Mouse (Mus musculus) CD4-positive, CD25-positive, alpha-beta regulatory T cell, adult 4 months (primary cell): Measurements from ENCODE around the gene Mnd1. TPM values are rescaled to one million over a fixed set of nuclear protein-coding genes. Genes with fewer than 3 reads are reported as not detected.

Experiments
- ATAC-seq: one replicate; pipeline ENCODE4 v1.8.0; 2017
- polyA plus RNA-seq, 2 experiments: library from polyadenylated mRNA; unstranded; fragments of 100-300 nt; shearing (Covaris generic); gene quantifications; one replicate each; pipeline ENCODE4 v1.2.1; 2017

Mnd1 gene
- 1 to 10 TPM in 1 of 2 experiments, not detected in 1; 2.9 TPM for polyA plus RNA-seq

DNA sequence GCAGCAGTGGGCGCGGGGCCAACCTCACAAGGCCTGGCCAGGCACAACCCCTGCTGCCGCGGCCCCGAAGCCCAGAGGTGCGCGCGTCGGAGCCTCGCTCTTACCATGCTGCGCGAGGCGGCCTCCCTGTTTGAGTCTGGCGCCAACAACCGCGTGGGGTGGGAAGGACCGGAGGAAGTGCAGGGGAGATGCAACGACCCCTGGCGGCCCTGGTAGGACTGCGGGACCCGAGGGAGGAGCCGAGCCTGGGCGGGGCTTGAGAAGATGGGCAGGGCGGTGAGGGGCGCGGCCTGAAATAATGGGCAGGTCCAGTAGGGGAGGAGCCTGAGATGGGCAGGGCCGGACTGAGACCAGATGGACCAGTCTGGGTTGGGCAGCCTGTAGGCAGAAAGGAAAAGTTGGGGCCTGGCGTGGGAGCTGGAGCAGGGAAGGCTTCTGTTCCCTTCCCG, at the start of gene Mnd1:
TSS of gene Mnd1 (minus strand) at position 229 of the 449 bp plus-strand sequence.
- peak; percentile 99 for ATAC-seq

GRCm38 (mm10) chr3:84204640-84205039, 49.1 kb upstream of the Mnd1 start:
- ATAC-seq, result no peak

- no peak for ATAC-seq
Measured at GRCm38 (mm10) chr3:84200559-84201420, 45.2 kb upstream of the Mnd1 start.

DNA sequence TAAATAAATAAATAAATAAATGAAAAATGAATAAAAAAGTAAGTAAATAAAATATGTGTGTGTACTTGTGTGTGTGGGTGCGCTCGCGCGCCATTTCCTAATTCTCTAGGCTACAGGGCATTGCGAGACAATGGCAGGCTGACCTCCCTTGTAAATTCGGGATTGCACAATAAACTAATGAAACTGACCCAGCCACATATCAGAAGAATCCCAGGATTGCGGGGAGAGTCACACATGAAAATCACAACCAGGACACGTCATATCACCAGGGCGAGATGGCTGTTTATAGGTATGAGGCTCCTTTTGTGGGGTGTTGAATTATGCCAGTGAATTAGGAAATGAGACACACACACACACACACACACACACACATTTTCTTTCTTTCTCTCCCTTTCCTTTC, 43.9 kb upstream of the Mnd1 start:
- no peak for ATAC-seq

DNA sequence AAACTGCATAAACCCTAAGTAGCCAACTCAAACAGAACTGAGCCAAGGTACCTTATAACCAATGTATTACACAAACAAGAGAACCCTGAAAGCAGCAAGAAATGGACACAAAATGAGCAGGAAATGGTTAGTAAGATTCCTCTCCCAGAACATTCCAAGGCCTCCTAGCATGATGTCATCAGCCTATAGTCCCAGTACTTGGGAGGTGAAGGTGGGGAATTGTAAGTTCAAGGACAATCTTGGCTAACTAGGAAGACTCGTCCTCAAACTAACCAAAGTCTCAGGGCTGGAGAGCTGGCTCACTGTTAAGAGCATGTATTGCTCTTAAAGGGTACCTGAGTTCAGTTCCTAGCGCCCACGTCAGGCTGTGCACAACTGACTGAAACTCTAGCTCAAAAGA, 42.6 kb upstream of the Mnd1 start:
- ATAC-seq, result no peak

DNA sequence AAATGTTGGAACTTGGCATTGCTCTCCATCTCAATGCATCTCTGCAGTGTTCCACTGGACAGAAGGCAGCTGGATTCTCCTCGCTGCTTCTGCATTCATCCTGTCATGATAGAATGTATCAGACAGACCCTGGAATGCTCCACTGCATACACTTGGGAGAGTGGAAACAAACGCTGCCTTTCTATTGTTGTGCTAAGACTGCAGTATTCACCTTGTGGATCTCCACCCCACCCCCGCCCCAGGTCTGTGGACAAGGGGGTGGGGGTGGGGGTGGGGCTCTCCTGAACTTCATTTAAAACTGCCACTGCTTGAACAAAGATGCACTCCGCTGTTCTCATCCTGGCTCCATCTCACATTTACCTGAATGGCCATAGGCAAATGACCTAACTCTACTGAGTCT, 38.3 kb upstream of the Mnd1 start:
- ATAC-seq, result no peak

- no peak for ATAC-seq
Measured at GRCm38 (mm10) chr3:84191141-84191881, 35.7 kb upstream of the Mnd1 start.

- ATAC-seq, result no peak
Measured at GRCm38 (mm10) chr3:84190513-84191061, 35.0 kb upstream of the Mnd1 start.

GRCm38 (mm10) chr3:84189629-84190173, 34.1 kb upstream of the Mnd1 start:
- no peak for ATAC-seq

DNA sequence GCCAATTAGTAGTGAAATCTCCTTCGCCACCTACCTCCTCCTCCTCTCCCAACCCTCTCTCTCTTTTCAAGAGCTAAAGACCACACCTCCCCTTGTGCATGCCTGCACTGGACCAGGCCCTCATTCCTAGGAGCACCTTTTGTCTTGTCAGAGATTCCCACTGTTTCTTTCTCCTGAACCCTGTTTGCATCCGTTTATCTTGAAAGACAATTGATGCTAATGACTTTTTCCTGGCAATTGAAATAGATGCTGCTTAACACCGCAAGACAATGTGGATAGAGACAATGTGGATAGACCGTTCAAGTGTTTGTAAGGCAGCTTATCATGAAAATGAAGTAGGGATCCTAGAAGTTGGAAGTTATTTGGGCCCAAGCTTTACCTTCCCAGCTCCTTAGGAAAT, 26.1 kb upstream of the Mnd1 start:
- ATAC-seq, result no peak

DNA sequence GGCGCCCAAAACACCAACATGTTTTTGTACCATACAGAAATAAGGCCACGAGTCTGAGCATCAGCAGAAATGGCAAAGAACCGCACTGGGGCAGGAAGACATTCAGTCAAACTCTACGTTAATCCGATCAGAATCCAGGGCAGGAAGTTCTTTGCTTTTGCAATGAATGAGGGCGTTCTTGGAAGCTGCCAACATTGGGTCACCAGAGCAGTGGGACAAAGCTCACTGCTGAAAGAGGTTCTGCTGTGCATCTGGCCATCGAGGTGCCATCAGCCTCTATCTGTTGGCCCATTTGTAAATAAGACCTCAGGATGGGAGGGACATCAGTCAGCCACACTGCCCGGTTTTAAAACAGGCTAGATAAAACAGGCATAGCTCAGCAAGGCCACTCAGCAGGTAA, 25.5 kb upstream of the Mnd1 start:
- no peak for ATAC-seq

DNA sequence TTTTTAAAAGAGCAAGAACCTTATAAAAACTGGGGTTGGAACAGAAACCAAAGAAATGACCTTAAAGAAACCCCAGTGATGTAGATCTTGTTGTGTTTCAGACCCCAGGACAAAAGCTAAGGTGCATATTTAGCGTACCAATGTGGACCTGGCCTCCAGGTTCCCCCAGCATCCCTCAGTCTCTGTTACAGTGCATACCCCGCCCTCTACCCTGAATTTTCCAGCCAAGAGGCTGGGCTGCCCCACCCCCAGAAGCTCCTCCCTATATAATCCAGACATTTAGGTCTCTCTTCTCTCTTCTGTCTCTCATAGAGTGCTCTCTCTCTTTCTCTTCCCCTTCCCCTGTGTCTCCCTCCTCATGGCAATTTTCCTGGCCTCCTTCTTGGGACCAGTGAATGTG, 24.7 kb upstream of the Mnd1 start:
- ATAC-seq, result no peak

- ATAC-seq, result no peak
Measured at GRCm38 (mm10) chr3:84177834-84178233, 22.2 kb upstream of the Mnd1 start.

- peak; percentile 86 for ATAC-seq
Measured at GRCm38 (mm10) chr3:84175337-84176315, 20.0 kb upstream of the Mnd1 start.

GRCm38 (mm10) chr3:84173581-84174154, 18.1 kb upstream of the Mnd1 start, which contains the start of gene Gm6525:
TSS of gene Gm6525 (plus strand) at chr3:84174104.
- no peak for ATAC-seq

DNA sequence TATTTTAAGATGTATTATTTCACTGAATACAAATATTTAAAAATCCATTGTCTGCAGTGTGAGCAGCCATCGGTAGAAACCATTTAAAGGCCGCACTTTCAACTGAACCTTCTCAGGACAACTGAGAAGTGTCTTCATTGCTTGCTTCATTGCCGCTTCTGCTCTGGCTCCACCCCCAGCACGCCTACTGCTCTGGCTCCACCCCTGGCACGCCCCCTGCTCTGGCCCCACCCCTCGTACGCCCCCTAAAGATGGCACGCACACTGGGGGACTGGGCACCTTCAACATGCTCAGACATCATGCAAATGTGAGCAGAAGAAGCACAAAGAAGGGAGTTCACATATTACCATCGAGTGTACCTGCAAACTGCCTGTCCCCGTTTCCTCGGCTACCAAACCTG, 16.8 kb upstream of the Mnd1 start:
- ATAC-seq, result no peak

DNA sequence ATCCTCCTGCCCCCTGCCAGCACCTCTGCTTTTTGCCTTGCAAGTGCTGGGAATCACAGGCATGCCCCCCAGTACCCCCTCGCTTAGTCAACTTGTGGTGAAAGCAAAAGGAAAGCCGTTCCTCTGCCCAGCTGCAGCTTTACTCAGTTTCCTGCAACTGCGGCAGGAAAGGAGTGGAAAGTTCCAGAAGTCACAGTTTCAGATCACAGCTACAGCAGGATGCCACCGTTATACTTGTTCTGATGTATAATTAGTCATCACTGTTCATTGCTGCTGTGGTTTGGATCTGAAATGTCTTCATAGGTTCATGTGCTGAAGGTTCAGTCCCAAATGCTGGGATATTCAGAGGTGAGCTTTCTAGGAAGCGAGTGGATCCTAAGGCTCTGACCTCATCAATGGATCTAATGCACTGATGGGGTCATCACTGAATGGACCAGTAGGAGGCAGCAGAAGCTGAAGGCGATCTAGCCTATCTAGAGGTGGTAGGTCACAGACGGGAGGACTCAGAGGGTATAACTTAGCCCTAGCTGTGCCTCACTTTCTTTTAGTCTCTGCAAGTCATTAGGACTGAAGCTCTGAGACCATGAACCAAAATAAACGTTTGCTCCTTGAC, 13.9 kb upstream of the Mnd1 start:
- peak; percentile 49 for ATAC-seq

DNA sequence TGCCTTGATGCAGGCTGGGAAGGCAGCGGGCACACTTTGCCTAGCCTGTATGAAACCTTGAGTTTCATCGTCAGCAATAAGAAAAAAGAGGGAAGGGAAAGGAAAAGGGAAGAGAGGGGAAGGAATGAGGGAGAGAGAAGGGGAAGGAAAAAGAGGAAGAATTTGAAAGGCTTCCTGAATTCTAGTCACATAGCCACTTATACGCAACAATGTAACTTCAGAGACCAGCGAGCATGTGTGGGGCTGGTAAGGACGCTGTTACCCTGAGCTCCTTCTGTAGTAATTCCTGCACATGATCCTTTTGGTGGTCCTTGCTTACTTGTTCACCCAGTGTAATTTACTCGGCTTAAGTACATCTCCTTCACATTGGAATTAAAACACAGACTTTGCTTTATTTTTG, 13.4 kb upstream of the Mnd1 start:
- no peak for ATAC-seq

DNA sequence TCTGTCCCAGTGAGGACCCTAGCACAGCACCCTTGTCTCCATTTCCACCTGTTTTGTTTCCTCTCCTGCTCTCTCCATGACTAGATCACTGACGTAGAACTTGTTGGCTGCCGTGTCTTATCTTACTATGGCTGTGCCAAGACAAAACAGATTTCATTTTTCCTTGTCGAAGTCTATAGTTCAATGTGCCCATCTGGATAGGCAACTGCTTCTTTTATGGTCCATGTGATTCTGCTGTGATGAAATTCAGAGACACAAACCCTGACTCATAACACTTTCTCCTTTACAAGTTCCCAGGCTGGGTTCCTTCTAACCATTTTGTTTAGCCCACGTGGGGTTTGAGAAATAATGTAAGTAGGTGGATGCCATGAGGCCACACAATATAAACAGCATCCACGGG, 10.5 kb upstream of the Mnd1 start:
- ATAC-seq, result no peak

- no peak for ATAC-seq
Measured at GRCm38 (mm10) chr3:84165391-84165790, 9.8 kb upstream of the Mnd1 start.
